Mouse (Mus musculus): Measurements from ENCODE around the gene Tfeb. TPM values are rescaled to one million over a fixed set of nuclear protein-coding genes. Genes with fewer than 3 reads are reported as not detected.

Gene Tfeb
- polyA plus RNA-seq (2014; fragmentation: Nextera tagmentation; extraction: Ambion mirVana): 2.5 TPM in 2 replicates

GRCm38 (mm10) chr17:47736856-47737255 lies at the start of gene Tfeb:
Tfeb (plus strand) TSS chr17:47737030.
- Histone ChIP-seq H3K27me3 (ENCODE audit: control insufficient read depth, insufficient read depth, low read length) (peaks cover 17% of the 10 kb centered on the region), H3K9me3 (ENCODE audit: control insufficient read depth, low read length) (no peaks in the 10 kb centered on the region), H3K4me1 (replicated peaks; ENCODE audit: control insufficient read depth, insufficient read depth, low read length) (peaks cover 10% of the 10 kb centered on the region), H3K9ac (ENCODE audit: low read depth, low read length) (peak within 1 kb of the TSS; percentile 47), H3K36me3 (ENCODE audit: control insufficient read depth, insufficient read depth, low read length) (no peaks in the 10 kb centered on the region), H3K27ac (ENCODE audit: low read depth, low read length) (no peak within 1 kb of the TSS), H3K4me2 (replicated peaks; ENCODE audit: low read depth, low read length) (peak within 1 kb of the TSS; percentile 97), H3K4me3 (ENCODE audit: low read depth, low read length) (peak within 1 kb of the TSS; percentile 56)
- DNase-seq (ENCODE audit: low spot score): peak; percentile 99
- ATAC-seq (ENCODE audit: low FRiP score): peak; percentile 75
- under 1% methylated on average over 45 of the region's 47 CpGs for WGBS

DNA sequence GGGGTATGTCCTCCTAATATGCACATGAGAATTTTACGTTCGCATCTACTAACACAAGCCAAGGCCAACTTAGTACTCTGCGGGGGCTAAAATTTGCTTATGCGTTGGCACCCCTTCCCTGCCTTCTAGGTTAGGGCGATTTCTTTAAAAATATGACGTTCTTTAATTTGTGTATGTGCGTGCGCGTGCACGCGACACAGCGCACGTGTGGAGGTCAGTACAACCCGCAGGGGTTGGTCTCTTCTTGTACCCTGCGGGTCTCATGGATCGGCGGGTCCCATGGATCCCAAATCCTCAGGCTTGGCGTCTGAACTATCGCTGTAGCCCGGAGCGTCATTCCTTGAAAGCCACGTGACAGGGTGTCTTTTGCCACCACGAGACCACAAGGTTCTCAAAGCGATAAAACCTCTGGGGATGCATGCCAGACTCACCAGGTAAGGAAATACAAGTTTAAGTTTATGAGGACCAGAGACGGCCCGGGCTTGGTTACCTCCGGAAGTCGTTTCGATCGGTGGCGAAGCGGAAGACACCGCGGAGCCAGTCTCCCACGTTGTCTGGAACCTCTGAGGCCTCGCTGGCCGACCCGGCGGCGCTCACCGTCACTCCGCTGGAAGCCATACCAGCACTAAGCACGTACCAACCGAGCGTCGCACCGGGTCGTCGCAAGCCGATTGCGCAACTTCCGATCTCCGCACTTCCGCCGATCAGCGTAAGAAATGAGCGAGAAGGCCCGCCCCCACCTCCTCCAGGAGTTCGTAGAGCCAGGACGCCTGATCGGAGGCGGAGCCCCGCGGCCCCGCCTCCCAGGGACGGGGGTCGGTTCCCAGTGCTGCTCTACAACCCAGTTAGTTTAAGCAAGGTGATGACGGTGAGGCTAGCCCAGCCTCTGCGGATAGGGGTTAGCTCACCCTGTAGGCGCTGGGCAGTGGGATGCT lies 49.2 kb upstream of the Tfeb start:
- peak; percentile 92 for ATAC-seq (ENCODE audit: low FRiP score)

DNA sequence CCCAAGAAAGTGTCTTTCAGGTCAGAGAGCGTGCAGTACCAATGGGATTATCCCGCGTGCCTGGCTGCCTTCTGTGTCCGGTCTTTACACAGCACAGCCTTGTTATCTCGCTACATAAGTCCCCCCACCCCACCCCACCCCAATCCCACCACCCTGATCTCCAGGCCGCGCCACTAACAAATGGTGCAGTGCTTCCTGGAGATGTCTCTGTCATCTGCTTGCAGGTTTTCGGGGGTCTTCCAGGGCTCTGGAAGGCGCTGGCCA lies 48.6 kb upstream of the Tfeb start, which contains the start of gene Tomm6:
Gene Tomm6 (minus strand): TSS at position 43 of the 264 bp plus-strand sequence.
- H3K4me3 ChIP-seq (ENCODE audit: low read depth, low read length): peak within 1 kb of the TSS; percentile 83
- H3K36me3 ChIP-seq (ENCODE audit: control insufficient read depth, insufficient read depth, low read length): 0 out of 2 replicates have a peak, but pooled peaks cover 3% of the 10 kb centered on the region
- 0% methylated on average over 9 of the region's 9 CpGs for WGBS
- no peaks in the 10 kb centered on the region for H3K27me3 ChIP-seq (ENCODE audit: control insufficient read depth, insufficient read depth, low read length)
- ATAC-seq (ENCODE audit: low FRiP score) (no peak), DNase-seq (ENCODE audit: low spot score) (no peak)
- peaks cover 9% of the 10 kb centered on the region for H3K4me1 ChIP-seq (replicated peaks; ENCODE audit: control insufficient read depth, insufficient read depth, low read length)
- peak within 1 kb of the TSS; percentile 86 for H3K9ac ChIP-seq (ENCODE audit: low read depth, low read length)
- H3K27ac ChIP-seq (ENCODE audit: low read depth, low read length): peak within 1 kb of the TSS; percentile 81
- peak within 1 kb of the TSS; percentile 93 for H3K4me2 ChIP-seq (replicated peaks; ENCODE audit: low read depth, low read length)
- no peaks in the 10 kb centered on the region for H3K9me3 ChIP-seq (ENCODE audit: control insufficient read depth, low read length)

More for the DNA sequence above, 49.2 kb upstream of the Tfeb start:
- Histone ChIP-seq H3K27ac (ENCODE audit: low read depth, low read length) (peak overlapping the region; percentile 81), H3K9me3 (ENCODE audit: control insufficient read depth, low read length) (no peaks in the 10 kb centered on the region), H3K4me1 (replicated peaks; ENCODE audit: control insufficient read depth, insufficient read depth, low read length) (peaks cover 9% of the 10 kb centered on the region), H3K36me3 (ENCODE audit: control insufficient read depth, insufficient read depth, low read length) (0 out of 2 replicates have a peak, but pooled peaks cover 3% of the 10 kb centered on the region), H3K27me3 (ENCODE audit: control insufficient read depth, insufficient read depth, low read length) (no peaks in the 10 kb centered on the region), H3K9ac (ENCODE audit: low read depth, low read length) (peak overlapping the region; percentile 86), H3K4me3 (ENCODE audit: low read depth, low read length) (peak overlapping the region; percentile 83), H3K4me2 (replicated peaks; ENCODE audit: low read depth, low read length) (peak overlapping the region; percentile 93)
- under 1% methylated on average over 70 of the region's 70 CpGs for WGBS
- peak; percentile 98 for DNase-seq (ENCODE audit: low spot score)

DNA sequence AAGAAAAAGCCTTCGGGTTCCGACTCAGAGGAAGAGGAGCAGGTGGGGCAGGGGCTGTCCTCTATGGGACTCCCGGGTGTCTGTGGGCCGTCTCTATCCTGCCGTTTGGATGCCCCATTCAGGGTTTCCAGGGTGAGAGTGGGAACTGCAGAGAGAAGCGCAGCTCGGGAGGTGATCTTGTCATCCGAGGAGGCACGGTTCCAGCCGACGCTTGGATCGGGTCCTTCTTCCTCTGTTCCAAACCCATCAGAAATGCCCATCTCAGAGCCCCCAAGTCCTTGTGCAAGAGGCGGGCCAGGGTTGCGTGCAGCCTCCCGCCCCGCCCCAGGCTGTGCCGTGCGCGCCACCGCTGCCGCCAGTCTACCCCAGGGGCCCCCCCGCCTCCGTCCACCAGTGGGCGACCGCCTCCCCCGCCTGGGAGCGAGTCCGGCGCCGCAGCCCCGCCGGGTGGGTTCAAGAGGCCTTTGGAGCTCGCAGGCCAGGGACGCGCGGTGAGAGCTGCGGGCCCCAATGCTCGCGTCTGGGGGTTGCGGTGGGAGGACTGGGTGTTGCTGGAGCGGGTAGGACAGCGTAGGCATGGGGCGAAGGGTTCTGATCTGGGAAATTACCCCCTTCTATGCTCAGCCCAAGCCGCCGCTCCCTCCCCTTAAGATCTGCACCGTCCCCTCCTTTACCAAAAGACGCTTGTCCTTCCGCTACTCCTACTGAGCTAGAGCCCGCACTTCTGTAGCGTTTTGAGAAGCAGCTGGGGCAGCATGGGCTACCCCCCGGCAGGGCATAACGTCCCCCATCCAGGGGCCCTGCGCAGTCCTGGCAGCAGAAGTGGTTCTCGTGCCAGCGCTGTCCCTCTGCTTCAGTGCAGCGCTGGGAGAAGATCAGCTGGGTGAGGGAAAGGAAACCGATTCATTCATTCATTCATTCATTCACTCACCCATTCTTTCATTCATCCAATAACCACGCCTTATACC lies 47.9 kb upstream of the Tfeb start, which contains the start of gene Frs3:
Gene Frs3 (plus strand): TSS at position 423 of the 968 bp plus-strand sequence.
- peak within 1 kb of the TSS; percentile 93 for H3K4me2 ChIP-seq (replicated peaks; ENCODE audit: low read depth, low read length)
- H3K9me3 ChIP-seq (ENCODE audit: control insufficient read depth, low read length): no peaks in the 10 kb centered on the region
- WGBS: 2% methylated on average over 56 of the region's 58 CpGs
- ATAC-seq (ENCODE audit: low FRiP score) (peak; percentile 66), DNase-seq (ENCODE audit: low spot score) (peak; percentile 78)
- peak within 1 kb of the TSS; percentile 81 for H3K27ac ChIP-seq (ENCODE audit: low read depth, low read length)
- no peaks in the 10 kb centered on the region for H3K27me3 ChIP-seq (ENCODE audit: control insufficient read depth, insufficient read depth, low read length)
- H3K4me1 ChIP-seq (replicated peaks; ENCODE audit: control insufficient read depth, insufficient read depth, low read length): peaks cover 9% of the 10 kb centered on the region
- H3K36me3 ChIP-seq (ENCODE audit: control insufficient read depth, insufficient read depth, low read length): 0 out of 2 replicates have a peak, but pooled peaks cover 3% of the 10 kb centered on the region
- H3K4me3 ChIP-seq (ENCODE audit: low read depth, low read length): peak within 1 kb of the TSS; percentile 83
- H3K9ac ChIP-seq (ENCODE audit: low read depth, low read length): peak within 1 kb of the TSS; percentile 86

GRCm38 (mm10) chr17:47689894-47690293 lies 46.9 kb upstream of the Tfeb start:
- DNase-seq (ENCODE audit: low spot score) (no peak), ATAC-seq (ENCODE audit: low FRiP score) (no peak)
- H3K27ac ChIP-seq (ENCODE audit: low read depth, low read length): no peak overlapping the region
- peaks cover 9% of the 10 kb centered on the region for H3K4me1 ChIP-seq (replicated peaks; ENCODE audit: control insufficient read depth, insufficient read depth, low read length)
- no peak overlapping the region for H3K4me3 ChIP-seq (ENCODE audit: low read depth, low read length)
- H3K36me3 ChIP-seq (ENCODE audit: control insufficient read depth, insufficient read depth, low read length): no peaks in the 10 kb centered on the region
- H3K27me3 ChIP-seq (ENCODE audit: control insufficient read depth, insufficient read depth, low read length): no peaks in the 10 kb centered on the region
- no peak overlapping the region; the same call in 1 of the 2 replicates for H3K4me2 ChIP-seq (replicated peaks; ENCODE audit: low read depth, low read length)
- no peaks in the 10 kb centered on the region for H3K9me3 ChIP-seq (ENCODE audit: control insufficient read depth, low read length)
- WGBS: 78% methylated on average over 7 of the region's 8 CpGs
- H3K9ac ChIP-seq (ENCODE audit: low read depth, low read length): no peak overlapping the region

DNA sequence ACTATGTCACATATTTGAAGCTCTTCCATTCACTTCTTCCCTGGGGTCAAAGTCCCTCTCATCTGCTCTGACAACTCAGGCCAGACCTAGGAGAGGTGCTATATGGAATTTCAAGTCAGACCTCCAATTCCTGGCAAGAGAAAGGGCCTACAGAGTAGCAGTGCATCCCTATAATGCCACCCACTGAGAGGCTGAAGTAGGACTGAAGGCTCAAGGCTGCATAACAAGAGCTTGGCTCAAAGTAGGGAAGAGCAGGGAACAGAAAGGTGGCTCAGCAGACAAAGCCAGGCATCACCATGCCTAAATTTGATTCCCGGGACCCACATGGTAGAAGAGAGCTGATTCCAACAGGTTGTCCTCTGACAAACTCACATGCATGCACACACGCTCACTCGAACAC lies 45.2 kb upstream of the Tfeb start:
- no peaks in the 10 kb centered on the region for H3K27me3 ChIP-seq (ENCODE audit: control insufficient read depth, insufficient read depth, low read length)
- DNase-seq (ENCODE audit: low spot score): no peak
- H3K9ac ChIP-seq (ENCODE audit: low read depth, low read length): no peak overlapping the region
- no peak for ATAC-seq (ENCODE audit: low FRiP score)
- no peaks in the 10 kb centered on the region for H3K36me3 ChIP-seq (ENCODE audit: control insufficient read depth, insufficient read depth, low read length)
- H3K4me1 ChIP-seq (replicated peaks; ENCODE audit: control insufficient read depth, insufficient read depth, low read length): peaks cover 9% of the 10 kb centered on the region
- H3K4me2 ChIP-seq (replicated peaks; ENCODE audit: low read depth, low read length): 0 out of 2 replicates have a peak overlapping the region, but pooled peaks have one; percentile 5
- H3K9me3 ChIP-seq (ENCODE audit: control insufficient read depth, low read length): no peaks in the 10 kb centered on the region
- 88% methylated on average over 3 of the region's 3 CpGs for WGBS
- no peak overlapping the region for H3K27ac ChIP-seq (ENCODE audit: low read depth, low read length)
- no peak overlapping the region for H3K4me3 ChIP-seq (ENCODE audit: low read depth, low read length)

- Histone ChIP-seq H3K36me3 (ENCODE audit: control insufficient read depth, insufficient read depth, low read length) (no peaks in the 10 kb centered on the region), H3K9me3 (ENCODE audit: control insufficient read depth, low read length) (no peaks in the 10 kb centered on the region), H3K4me2 (replicated peaks; ENCODE audit: low read depth, low read length) (peak overlapping the region; percentile 76), H3K9ac (ENCODE audit: low read depth, low read length) (peak overlapping the region; percentile 77), H3K27me3 (ENCODE audit: control insufficient read depth, insufficient read depth, low read length) (no peaks in the 10 kb centered on the region), H3K27ac (ENCODE audit: low read depth, low read length) (peak overlapping the region; percentile 42; the same call in 1 of the 2 replicates), H3K4me3 (ENCODE audit: low read depth, low read length) (peak overlapping the region; percentile 62), H3K4me1 (replicated peaks; ENCODE audit: control insufficient read depth, insufficient read depth, low read length) (peaks cover 3% of the 10 kb centered on the region)
- no peak for ATAC-seq (ENCODE audit: low FRiP score)
- WGBS: 38% methylated on average over 13 of the region's 13 CpGs
- no peak for DNase-seq (ENCODE audit: low spot score)
Measured at GRCm38 (mm10) chr17:47693671-47694441, 43.0 kb upstream of the Tfeb start.

DNA sequence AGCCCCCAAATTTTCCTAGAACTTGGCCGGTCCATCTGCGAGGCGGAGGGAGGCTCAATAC lies 42.6 kb upstream of the Tfeb start, which contains the start of gene Gm21981:
Gene Gm21981 (minus strand): TSS at position 14 of the 61 bp plus-strand sequence.
- Histone ChIP-seq H3K27ac (ENCODE audit: low read depth, low read length) (peak within 1 kb of the TSS; percentile 42), H3K4me3 (ENCODE audit: low read depth, low read length) (peak within 1 kb of the TSS; percentile 62), H3K27me3 (ENCODE audit: control insufficient read depth, insufficient read depth, low read length) (no peaks in the 10 kb centered on the region), H3K4me2 (replicated peaks; ENCODE audit: low read depth, low read length) (peak within 1 kb of the TSS; percentile 76), H3K4me1 (replicated peaks; ENCODE audit: control insufficient read depth, insufficient read depth, low read length) (peaks cover 2% of the 10 kb centered on the region), H3K9ac (ENCODE audit: low read depth, low read length) (peak within 1 kb of the TSS; percentile 77), H3K36me3 (ENCODE audit: control insufficient read depth, insufficient read depth, low read length) (no peaks in the 10 kb centered on the region), H3K9me3 (ENCODE audit: control insufficient read depth, low read length) (no peaks in the 10 kb centered on the region)
- WGBS: 0% methylated on average over 3 of the region's 3 CpGs
- DNase-seq (ENCODE audit: low spot score) (no peak), ATAC-seq (ENCODE audit: low FRiP score) (no peak)

All from hindbrain, embryonic 11.5 days (tissue).